Mouse (Mus musculus) gastrocnemius, postnatal 14 days (tissue): ENCODE measurements at regions not wholly inside any gene's neighbourhood (a gene's known extent, or its start where the extent isn't known, plus 50 kb on each side); places are given as distances from the start of the nearest gene placed in this dataset.
"Not testable (repeated sequence)": the region's sequence is repeated elsewhere in the genome, so short reads cannot be mapped to it uniquely, and the experiment has no call there.

ENCODE experiments used
- DNase-seq: peaks from one replicate; pipeline ENCODE4 v3.0.0; 2021; ENCODE audit warnings: mixed read lengths
- intact Hi-C: fragments of 180-260 bp; cut with DNase I; formaldehyde crosslinking; loops from one replicate; pipeline ENCODE4 v1.15.1; 2025; ENCODE audit warnings: low total_unique reads

GRCm38 (mm10) chr6:112564119-112564518, 74.4 kb upstream of the Oxtr start:
- peak; percentile 24 for DNase-seq
- intact Hi-C loops: not testable (repeated sequence)

DNA sequence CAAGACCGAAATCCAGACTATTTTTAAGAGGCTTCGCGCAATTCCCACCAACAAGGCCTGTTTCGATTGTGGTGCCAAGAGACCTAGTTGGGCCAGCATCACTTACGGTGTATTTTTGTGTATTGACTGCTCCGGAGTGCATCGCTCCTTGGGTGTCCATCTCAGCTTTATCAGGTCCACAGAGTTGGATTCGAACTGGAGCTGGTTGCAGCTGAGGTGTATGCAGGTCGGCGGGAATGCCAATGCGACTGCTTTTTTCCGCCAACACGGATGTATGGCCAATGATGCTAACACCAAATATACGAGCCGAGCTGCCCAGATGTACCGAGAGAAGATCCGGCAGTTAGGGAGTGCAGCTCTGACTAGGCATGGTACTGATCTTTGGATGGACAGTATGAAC, 73.9 kb upstream of the Oxtr start:
- DNase-seq, intact Hi-C loops: not testable (repeated sequence)

- intact Hi-C loops: no loop called here
- no peak for DNase-seq
Observed at GRCm38 (mm10) chr6:112562039-112562438, 72.3 kb upstream of the Oxtr start.

GRCm38 (mm10) chr6:112561568-112561967, 71.8 kb upstream of the Oxtr start:
- intact Hi-C loops: no loop called here
- DNase-seq: no peak

GRCm38 (mm10) chr6:112559549-112559948, 69.8 kb upstream of the Oxtr start:
- intact Hi-C loops: no loop called here
- no peak for DNase-seq

DNA sequence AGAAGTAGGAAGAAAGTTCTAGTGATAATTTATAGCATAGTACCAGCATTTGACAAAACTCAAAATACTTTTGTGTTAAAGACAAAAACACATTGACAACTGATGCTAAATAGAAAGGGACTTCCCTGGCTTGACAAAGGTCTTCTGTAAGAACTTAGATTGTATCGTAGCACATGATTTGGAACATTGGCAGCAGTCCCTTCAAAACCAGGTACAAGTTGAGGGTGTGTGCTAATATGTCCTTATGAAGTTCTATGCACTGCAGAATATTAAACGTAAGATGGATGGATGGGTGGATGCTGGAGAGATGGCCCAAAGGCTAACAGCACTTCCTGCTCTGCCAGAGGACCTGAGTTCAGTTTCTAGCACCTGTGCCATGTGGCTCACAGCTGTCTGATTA, 67.8 kb upstream of the Oxtr start:
- no peak for DNase-seq
- intact Hi-C loops: no loop called here

- intact Hi-C loops: no loop called here
- no peak for DNase-seq
Observed at GRCm38 (mm10) chr6:112556401-112557165, 66.8 kb upstream of the Oxtr start.

DNA sequence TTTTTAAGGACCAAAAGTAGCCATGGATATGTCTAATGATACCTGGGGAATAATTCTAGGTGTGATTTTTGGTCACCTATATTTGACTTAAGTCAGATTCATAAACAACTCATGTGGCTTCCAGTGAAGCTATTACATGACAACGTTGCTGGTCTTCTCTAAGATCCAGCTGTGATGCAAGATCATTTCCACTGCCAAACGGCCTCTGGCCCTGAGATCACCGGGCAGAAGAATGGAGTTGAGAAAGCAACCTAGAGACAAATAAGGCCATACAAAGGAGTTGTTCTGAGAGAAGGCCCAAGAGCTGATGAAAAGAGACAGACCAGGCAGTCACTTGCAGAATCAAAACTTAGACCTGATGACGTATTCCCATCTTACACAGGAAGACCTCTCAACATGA, 64.3 kb upstream of the Oxtr start:
- no peak for DNase-seq
- intact Hi-C loops: no loop called here

DNA sequence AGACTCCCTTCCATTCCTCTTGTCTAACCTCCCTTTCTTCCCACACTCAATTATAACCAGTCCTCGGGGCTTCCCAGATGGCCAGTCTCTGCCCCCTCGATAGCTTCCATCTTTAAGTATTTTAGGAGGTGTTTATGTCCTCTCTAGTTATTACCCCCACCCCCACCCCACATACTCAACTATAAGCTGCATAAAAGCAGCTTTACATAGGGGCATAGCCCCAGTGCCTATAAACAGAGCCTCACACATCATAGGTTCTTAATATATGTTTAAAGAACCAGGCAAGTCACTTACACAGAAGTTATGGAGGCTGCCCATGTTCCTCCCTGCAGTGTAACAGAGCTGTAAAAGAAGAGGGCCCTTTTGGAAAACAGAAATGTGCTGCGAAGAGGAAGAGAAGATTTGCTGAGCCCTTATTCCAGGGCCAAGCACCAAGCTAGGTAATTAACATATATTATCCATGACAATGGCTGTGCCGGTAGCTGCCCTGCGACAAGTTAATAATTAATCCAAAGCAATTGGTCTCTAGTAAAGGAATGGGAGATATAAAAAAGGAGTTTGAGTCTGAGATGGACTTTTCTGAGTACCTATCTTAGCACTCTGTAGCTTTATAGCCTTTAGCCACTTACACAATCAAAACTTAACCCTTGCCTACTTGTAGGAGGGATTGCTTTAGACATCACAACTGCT, 63.6 kb upstream of the Oxtr start:
- DNase-seq: no peak
- intact Hi-C loops: no loop called here

- no peak for DNase-seq
- intact Hi-C loops: no loop called here
Observed at GRCm38 (mm10) chr6:112552560-112552959, 62.8 kb upstream of the Oxtr start.

GRCm38 (mm10) chr6:112551298-112551697, 61.6 kb upstream of the Oxtr start:
- intact Hi-C loops: no loop called here
- DNase-seq: no peak

GRCm38 (mm10) chr6:112547251-112547650, 57.5 kb upstream of the Oxtr start:
- DNase-seq: no peak
- intact Hi-C loops: no loop called here

GRCm38 (mm10) chr6:112546033-112546432, 56.3 kb upstream of the Oxtr start:
- DNase-seq: no peak
- intact Hi-C loops: no loop called here

- intact Hi-C loops: no loop called here
Observed at GRCm38 (mm10) chr6:112544315-112544714, 54.6 kb upstream of the Oxtr start.

GRCm38 (mm10) chr6:112542692-112543091, 52.9 kb upstream of the Oxtr start:
- intact Hi-C loops: no loop called here
- no peak for DNase-seq

More at GRCm38 (mm10) chr6:112544315-112544714, 54.6 kb upstream of the Oxtr start:
- DNase-seq: no peak
